Mouse (Mus musculus) MEL (cell line): Measurements from ENCODE around the gene Rpl3.

Source experiments
- BHLHE40 ChIP-seq: IDR thresholded peaks from 2 replicates; pipeline ENCODE4 v1.6.1; 2012; ENCODE audit warnings: low read depth, mild to moderate bottlenecking, inconsistent platforms, low read length, improper control_type of control experiment, borderline replicate concordance
- CHD2 ChIP-seq: IDR thresholded peaks from 2 replicates; pipeline ENCODE4 v1.6.1; 2011; ENCODE audit warnings: low read length, improper control_type of control experiment
- CTCF ChIP-seq, 3 experiments: IDR thresholded peaks in 2 of 3; conservative IDR thresholded peaks in 1 of 3; 2 replicates each; pipeline ENCODE4 v1.5.1; 2011 to 2012; ENCODE audit warnings: low read length in 3 of 3, low read depth in 2 of 3, mild to moderate bottlenecking in 2 of 3, improper control_type of control experiment in 1 of 3, inconsistent platforms in 1 of 3, mixed read lengths in 1 of 3, moderate library complexity in 1 of 3; ENCODE audit not compliant: control insufficient read depth in 1 of 3, insufficient read depth in 1 of 3, poor library complexity in 1 of 3, severe bottlenecking in 1 of 3
- E2F4 ChIP-seq: IDR thresholded peaks from 2 replicates; pipeline ENCODE4 v1.6.1; 2011; ENCODE audit warnings: low read depth, low read length, improper control_type of control experiment, borderline replicate concordance
- HCFC1 ChIP-seq: IDR thresholded peaks from 2 replicates; pipeline ENCODE4 v1.6.1; 2012; ENCODE audit warnings: low read depth, mild to moderate bottlenecking, inconsistent platforms, low read length, improper control_type of control experiment, moderate library complexity
- KAT2A ChIP-seq: conservative IDR thresholded peaks from 2 replicates; pipeline ENCODE4 v1.6.1; 2012; ENCODE audit warnings: low read depth, low read length, improper control_type of control experiment, inconsistent platforms
- MAFK ChIP-seq: IDR thresholded peaks from 2 replicates; pipeline ENCODE4 v1.6.1; 2011; ENCODE audit warnings: low read depth, mild to moderate bottlenecking, low read length, improper control_type of control experiment, borderline replicate concordance
- NRF1 ChIP-seq: IDR thresholded peaks from 2 replicates; pipeline ENCODE4 v1.6.1; 2014; ENCODE audit warnings: low read depth, mild to moderate bottlenecking, inconsistent platforms, low read length, improper control_type of control experiment, moderate library complexity; ENCODE audit not compliant: poor library complexity, insufficient read depth, severe bottlenecking
- POLR2A ChIP-seq, 2 experiments: IDR thresholded peaks; 2 replicates each; pipeline ENCODE4 v1.6.1; 2011 to 2012; ENCODE audit warnings: low read length in 2 of 2, mild to moderate bottlenecking in 2 of 2, control low read depth in 1 of 2, improper control_type of control experiment in 1 of 2, low read depth in 1 of 2, moderate library complexity in 1 of 2; ENCODE audit not compliant: control insufficient read depth in 1 of 2, insufficient read depth in 1 of 2, poor library complexity in 1 of 2
- RCOR1 ChIP-seq: IDR thresholded peaks from 2 replicates; pipeline ENCODE4 v1.6.1; 2012; ENCODE audit warnings: low read depth, mild to moderate bottlenecking, inconsistent platforms, low read length, improper control_type of control experiment
- SIN3A ChIP-seq: IDR thresholded peaks from 2 replicates; pipeline ENCODE4 v1.6.1; 2012; ENCODE audit warnings: low read length, improper control_type of control experiment, inconsistent platforms
- TBP ChIP-seq: IDR thresholded peaks from 2 replicates; pipeline ENCODE4 v1.8.0; 2011; ENCODE audit warnings: low read depth, low read length, improper control_type of control experiment
- TCF12 ChIP-seq: IDR thresholded peaks from 2 replicates; pipeline ENCODE4 v1.6.1; 2014; ENCODE audit warnings: low read depth, mild to moderate bottlenecking, inconsistent platforms, low read length, improper control_type of control experiment, moderate library complexity
- USF2 ChIP-seq, 2 experiments: IDR thresholded peaks; 2 replicates each; pipeline ENCODE4 v1.6.1; 2011 to 2012; ENCODE audit warnings: improper control_type of control experiment in 2 of 2, low read length in 2 of 2, borderline replicate concordance in 1 of 2, inconsistent platforms in 1 of 2, low read depth in 1 of 2, mild to moderate bottlenecking in 1 of 2; ENCODE audit not compliant: insufficient read depth in 1 of 2

DNA sequence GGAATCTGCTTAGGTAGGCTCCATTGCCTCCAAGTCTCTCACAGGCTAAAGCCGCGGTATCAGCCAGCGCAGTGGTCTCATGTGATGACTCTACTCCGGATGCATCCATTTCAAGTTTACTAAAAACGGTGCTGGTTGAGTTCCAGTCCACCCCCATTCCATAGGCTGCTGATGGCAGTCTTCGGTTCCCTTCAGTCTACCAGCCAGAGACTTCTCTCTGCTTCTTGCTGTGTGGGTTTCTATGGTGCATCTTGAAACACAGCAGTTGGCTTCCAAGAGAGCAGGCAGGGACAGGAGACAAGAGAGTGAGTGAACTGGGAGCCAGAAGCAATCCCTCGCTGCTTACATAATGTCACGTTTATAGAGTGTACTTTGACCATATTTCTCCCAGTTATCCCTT, 15.5 kb upstream of the Rpl3 start:
- no peak for TF ChIP-seq TCF12
- no peak for TF ChIP-seq CTCF (IDR thresholded peaks at IDR 0.05 in 2 of 3, conservative IDR thresholded peaks at IDR 0.05 in 1 of 3; ENCODE audit: control insufficient read depth in 1 of 3, insufficient read depth in 1 of 3, low read depth in 2 of 3, low read length in 3 of 3, poor library complexity in 1 of 3, severe bottlenecking in 1 of 3)
- no peak for TF ChIP-seq NRF1
- TF ChIP-seq HCFC1 = no peak
- TF ChIP-seq RCOR1 = no peak
- TF ChIP-seq POLR2A (IDR thresholded peaks at IDR 0.05; ENCODE audit: control insufficient read depth in 1 of 2, insufficient read depth in 1 of 2, low read depth in 1 of 2, low read length in 2 of 2, poor library complexity in 1 of 2) = no peak
- TF ChIP-seq SIN3A = no peak
- no peak for TF ChIP-seq CHD2
- no peak for TF ChIP-seq TBP
- no peak for TF ChIP-seq BHLHE40
- TF ChIP-seq KAT2A = no peak
- TF ChIP-seq USF2 (IDR thresholded peaks at IDR 0.05; ENCODE audit: borderline replicate concordance in 1 of 2, insufficient read depth in 1 of 2, low read depth in 1 of 2, low read length in 2 of 2) = no peak
- no peak for TF ChIP-seq MAFK
- no peak for TF ChIP-seq E2F4
